ENCODE assay signal across 10 mouse cellular contexts in genomic region chr4:33663616-33664473, GRCm38 (mm10).
DNase-seq lines count a peak whose midpoint lies in the region; ATAC-seq and TF ChIP-seq lines count a peak whose summit lies in the region.
"Had no signal": no experiment of that assay in that cellular context is flagged by ENCODE, and none has a peak within 500 bp of the region (broad histone marks: within the 10 kb centered on the region; RNA-seq: fewer than 3 reads in every experiment).

No protein-coding gene starts in this region.

- 0 out of 2 replicates have a peak overlapping the region, but pooled peaks have one; percentile 25 for H3K27ac ChIP-seq in kidney, postnatal 0 days
- no peak overlapping the region for H3K27ac ChIP-seq in embryonic facial prominence, embryonic 11.5 days (replicated peaks; ENCODE audit: low read depth, low read length)
- H3K27ac ChIP-seq in limb, embryonic 10.5 days: peak overlapping the region; percentile 66
- H3K27ac ChIP-seq: heart, embryonic 13.5 days had no signal

- no peaks in the 10 kb centered on the region for H3K9me3 ChIP-seq in kidney, postnatal 0 days (replicated peaks; ENCODE audit: low read length)
- H3K9me3 ChIP-seq in embryonic facial prominence, embryonic 11.5 days (replicated peaks; ENCODE audit: control insufficient read depth, low read length): no peaks in the 10 kb centered on the region
- H3K9me3 ChIP-seq in limb, embryonic 10.5 days (replicated peaks): no peaks in the 10 kb centered on the region
- H3K9me3 ChIP-seq: heart, embryonic 13.5 days had no signal

- ATAC-seq in kidney, postnatal 0 days (replicated peaks; ENCODE audit: low FRiP score, low read depth): no peak
- 0 out of 2 replicates have a peak, but pooled peaks have one; percentile 15 for ATAC-seq in embryonic facial prominence, embryonic 11.5 days (replicated peaks; ENCODE audit: insufficient number of reproducible peaks, low FRiP score, low TSS enrichment, low read depth)

- H3K4me2 ChIP-seq in kidney, postnatal 0 days (ENCODE audit: low read length): no peak overlapping the region
- H3K4me2 ChIP-seq in embryonic facial prominence, embryonic 11.5 days (ENCODE audit: low read depth, low read length): no peak overlapping the region
- H3K4me2 ChIP-seq: heart, embryonic 13.5 days had no signal

- H3K4me1 ChIP-seq in kidney, postnatal 0 days (replicated peaks; ENCODE audit: insufficient read depth, low read length): no peaks in the 10 kb centered on the region
- no peaks in the 10 kb centered on the region for H3K4me1 ChIP-seq in embryonic facial prominence, embryonic 11.5 days (ENCODE audit: control insufficient read depth, insufficient read depth, low read length)
- H3K4me1 ChIP-seq in limb, embryonic 10.5 days: peaks cover 25% of the 10 kb centered on the region

- H3K36me3 ChIP-seq in kidney, postnatal 0 days (ENCODE audit: insufficient read depth, low read length): no peaks in the 10 kb centered on the region
- no peaks in the 10 kb centered on the region for H3K36me3 ChIP-seq in embryonic facial prominence, embryonic 11.5 days (replicated peaks; ENCODE audit: control insufficient read depth, insufficient read depth, low read depth, low read length)
- H3K36me3 ChIP-seq in limb, embryonic 10.5 days: no peaks in the 10 kb centered on the region
- H3K36me3 ChIP-seq: heart, embryonic 13.5 days had no signal

- TF ChIP-seq CTCF in kidney, postnatal 0 days (IDR thresholded peaks at IDR 0.05; ENCODE audit: low read depth): no peak

- WGBS in kidney, postnatal 0 days: 55% methylated on average over 11 of the region's 11 CpGs
- 55% methylated on average over 11 of the region's 11 CpGs for WGBS in embryonic facial prominence, embryonic 11.5 days
- WGBS in limb, embryonic 10.5 days: 51% methylated on average over 11 of the region's 11 CpGs

- no peak overlapping the region for H3K9ac ChIP-seq in kidney, postnatal 0 days (ENCODE audit: low read depth, low read length)
- no peak overlapping the region for H3K9ac ChIP-seq in embryonic facial prominence, embryonic 11.5 days (replicated peaks; ENCODE audit: low read length)
- H3K9ac ChIP-seq: heart, embryonic 13.5 days had no signal

- H3K4me3 ChIP-seq in kidney, postnatal 0 days (replicated peaks; ENCODE audit: low read depth, low read length): no peak overlapping the region
- H3K4me3 ChIP-seq in embryonic facial prominence, embryonic 11.5 days (ENCODE audit: low read depth, low read length): no peak overlapping the region
- H3K4me3 ChIP-seq in limb, embryonic 10.5 days: no peak overlapping the region
- H3K4me3 ChIP-seq: heart, embryonic 13.5 days had no signal

- no peak for DNase-seq in kidney, postnatal 0 days (ENCODE audit: low spot score)
- DNase-seq in kidney, postnatal 25 days: no peak
- DNase-seq in Muller cell, postnatal 12 days (ENCODE audit: inconsistent ontology term): peak; percentile 2
- DNase-seq in embryonic facial prominence, embryonic 11.5 days (ENCODE audit: low spot score): no peak
- no peak for DNase-seq in limb, embryonic 10.5 days (ENCODE audit: low spot score)
- no peak for DNase-seq in heart, adult 11 months
- no peak for DNase-seq in MN1 (ENCODE audit: low spot score)
- DNase-seq in left cerebral cortex, adult 18-20 months (ENCODE audit: low spot score in 2 of 2): no peak
- DNase-seq: cerebellum, adult 9-10 months had no signal

- no peaks in the 10 kb centered on the region for H3K27me3 ChIP-seq in kidney, postnatal 0 days (ENCODE audit: insufficient read depth, low read length)
- H3K27me3 ChIP-seq in embryonic facial prominence, embryonic 11.5 days (ENCODE audit: control insufficient read depth, insufficient read depth, low read length): no peaks in the 10 kb centered on the region
- no peaks in the 10 kb centered on the region for H3K27me3 ChIP-seq in limb, embryonic 10.5 days (ENCODE audit: low read depth, poor library complexity, severe bottlenecking)
